Mouse (Mus musculus): Measurements from ENCODE around the gene Gm20219. TPM values are rescaled to one million over a fixed set of nuclear protein-coding genes. Genes with fewer than 3 reads are reported as not detected.

Gm20219 gene
- polyA plus RNA-seq, 1 experiment: 3.2 TPM

DNA sequence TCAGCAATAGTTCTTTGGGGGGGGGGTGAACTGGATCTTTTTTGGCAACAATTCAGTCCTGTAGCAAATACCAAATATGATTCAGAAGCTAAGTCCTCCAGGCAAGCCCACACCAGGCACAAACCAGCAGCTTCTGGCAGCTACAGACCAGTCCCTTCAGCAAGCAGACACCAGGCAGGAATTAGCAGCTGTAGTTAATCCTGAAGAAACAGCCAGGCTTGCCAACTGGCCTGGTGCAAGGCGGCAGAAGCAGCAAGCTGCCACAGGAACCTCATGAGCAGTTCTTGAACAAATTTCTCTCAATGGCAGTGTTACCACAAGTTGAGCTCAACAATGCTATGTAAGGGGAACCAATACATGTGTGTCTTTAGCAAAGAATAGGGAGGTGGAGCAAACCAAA is 31.4 kb downstream of the Gm20219 start:
- Histone ChIP-seq H3K27ac (ENCODE audit: insufficient read depth, low read length) (no peak overlapping the region), H3K4me3 (ENCODE audit: insufficient read depth, low read length) (no peak overlapping the region), H3K4me1 (ENCODE audit: control insufficient read depth, insufficient read depth, low read length) (no peaks in the 10 kb centered on the region)
- TF ChIP-seq POLR2A (IDR thresholded peaks at IDR 0.05; ENCODE audit: extremely low read depth, insufficient read depth, low read length) (no peak), CTCF (IDR thresholded peaks at IDR 0.05; ENCODE audit: extremely low read depth, insufficient read depth, low read length) (no peak)

DNA sequence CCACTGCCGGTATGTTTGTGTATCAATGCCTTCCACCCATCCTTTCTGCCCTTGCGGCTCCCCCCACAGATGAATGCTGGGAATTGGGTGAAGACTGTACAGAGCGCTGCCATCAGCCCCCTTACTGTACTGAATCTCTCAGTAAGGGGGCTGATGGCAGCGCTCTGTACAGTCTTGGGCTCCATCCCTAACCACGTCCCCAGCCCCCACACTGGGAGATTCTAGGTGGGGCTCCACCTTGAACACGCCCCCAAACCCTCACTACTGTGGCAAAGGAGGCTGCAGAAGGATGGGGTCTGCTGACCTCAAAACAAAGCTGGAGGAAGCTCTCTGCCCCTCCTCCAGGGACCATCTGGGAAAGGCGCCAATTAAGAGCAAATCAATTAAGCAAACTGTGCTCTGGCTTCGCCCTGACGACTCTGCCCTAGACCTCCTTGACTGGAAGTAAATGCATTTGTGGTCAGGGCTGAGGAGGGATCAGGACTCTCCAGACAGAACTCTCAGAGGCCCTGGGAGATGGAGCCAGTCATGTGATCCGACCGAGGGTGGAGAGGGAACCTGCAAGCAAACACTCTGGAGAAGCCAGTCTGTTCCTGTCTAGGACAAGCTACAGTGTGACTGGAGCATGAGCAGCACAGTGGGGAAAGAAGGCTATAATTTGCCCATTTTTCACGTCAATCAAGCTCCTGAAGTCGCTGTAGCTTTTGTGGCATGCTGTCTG is 38.3 kb downstream of the Gm20219 start:
- no peak overlapping the region for H3K27ac ChIP-seq (ENCODE audit: insufficient read depth, low read length)
- no peak overlapping the region for H3K4me3 ChIP-seq (ENCODE audit: insufficient read depth, low read length)
- TF ChIP-seq POLR2A (IDR thresholded peaks at IDR 0.05; ENCODE audit: extremely low read depth, insufficient read depth, low read length) (no peak), CTCF (IDR thresholded peaks at IDR 0.05; ENCODE audit: extremely low read depth, insufficient read depth, low read length) (no peak)
- no peaks in the 10 kb centered on the region for H3K4me1 ChIP-seq (ENCODE audit: control insufficient read depth, insufficient read depth, low read length)

- H3K4me1 ChIP-seq (ENCODE audit: control insufficient read depth, insufficient read depth, low read length): no peaks in the 10 kb centered on the region
- TF ChIP-seq CTCF (IDR thresholded peaks at IDR 0.05; ENCODE audit: extremely low read depth, insufficient read depth, low read length) (no peak), POLR2A (IDR thresholded peaks at IDR 0.05; ENCODE audit: extremely low read depth, insufficient read depth, low read length) (no peak)
- no peak overlapping the region for H3K4me3 ChIP-seq (ENCODE audit: insufficient read depth, low read length)
- H3K27ac ChIP-seq (ENCODE audit: insufficient read depth, low read length): no peak overlapping the region
Measured at GRCm38 (mm10) chr17:56514916-56515315, 39.3 kb downstream of the Gm20219 start.

DNA sequence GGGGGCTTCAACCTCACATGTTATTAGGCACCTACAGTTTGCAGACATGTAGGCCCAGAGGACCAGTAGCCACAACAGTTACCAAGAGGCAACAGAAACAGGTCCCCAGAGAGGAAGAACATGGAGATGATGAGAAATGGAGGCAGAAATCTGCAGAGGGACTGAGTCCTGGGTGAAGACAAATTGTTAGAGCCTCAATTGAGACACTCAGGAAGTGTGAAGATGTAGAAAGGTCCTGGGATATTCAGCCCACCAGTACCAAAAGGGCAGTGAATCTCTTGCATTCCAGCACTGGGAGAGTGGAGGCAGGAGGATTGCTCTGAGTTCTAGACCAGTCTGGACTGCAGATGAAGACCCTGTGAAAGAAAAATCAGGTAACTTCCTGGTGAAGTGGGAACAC is 39.9 kb downstream of the Gm20219 start:
- Histone ChIP-seq H3K4me1 (ENCODE audit: control insufficient read depth, insufficient read depth, low read length) (no peaks in the 10 kb centered on the region), H3K4me3 (ENCODE audit: insufficient read depth, low read length) (no peak overlapping the region), H3K27ac (ENCODE audit: insufficient read depth, low read length) (no peak overlapping the region)
- TF ChIP-seq POLR2A (IDR thresholded peaks at IDR 0.05; ENCODE audit: extremely low read depth, insufficient read depth, low read length) (no peak), CTCF (IDR thresholded peaks at IDR 0.05; ENCODE audit: extremely low read depth, insufficient read depth, low read length) (no peak)

DNA sequence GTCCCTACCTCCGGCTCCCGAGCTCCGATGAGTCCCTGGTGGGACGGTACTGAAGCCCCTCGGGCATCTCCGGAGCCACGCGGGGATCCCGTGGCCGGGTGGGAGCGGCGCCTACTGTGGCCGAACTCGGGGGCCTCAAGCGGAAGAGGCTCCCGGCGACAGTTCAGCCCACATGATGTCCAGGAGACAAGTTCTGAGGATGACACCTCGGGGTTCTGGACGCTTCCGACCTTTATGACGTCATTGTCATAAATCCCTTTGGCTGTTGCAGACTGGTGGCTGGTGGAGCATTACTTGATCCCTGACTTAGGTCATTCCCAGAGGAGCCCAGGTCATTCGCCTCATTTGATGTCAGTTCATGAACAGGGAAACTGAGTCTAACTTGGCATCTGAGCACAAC is 41.9 kb downstream of the Gm20219 start, which contains the start of gene Znrf4:
TSS of gene Znrf4 (minus strand) at position 122 of the 400 bp plus-strand sequence.
- H3K4me3 ChIP-seq (ENCODE audit: insufficient read depth, low read length): no peak within 1 kb of the TSS

DNA sequence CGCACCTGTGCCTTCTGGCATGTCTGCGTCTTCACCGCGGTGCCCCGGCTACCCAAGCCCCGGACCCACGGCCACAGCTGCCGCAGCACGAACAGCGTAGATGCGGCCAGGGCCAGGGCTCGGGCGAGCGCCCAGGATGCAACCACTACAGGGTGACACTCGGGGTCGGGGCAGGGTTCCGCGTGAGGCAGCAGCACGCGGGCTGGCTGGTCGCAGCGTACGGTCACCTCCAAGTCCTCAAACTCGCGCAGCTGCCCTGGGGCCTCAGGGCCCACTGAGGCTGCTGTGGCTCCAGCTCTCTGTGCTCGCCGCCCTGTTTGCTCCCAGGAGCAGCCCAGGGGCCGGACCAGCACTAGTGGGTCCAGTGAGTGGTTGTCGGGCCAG is 42.5 kb downstream of the Gm20219 start:
- Histone ChIP-seq H3K4me3 (ENCODE audit: insufficient read depth, low read length) (no peak overlapping the region), H3K27ac (ENCODE audit: insufficient read depth, low read length) (no peak overlapping the region), H3K4me1 (ENCODE audit: control insufficient read depth, insufficient read depth, low read length) (0 out of 2 replicates have a peak, but pooled peaks cover 1% of the 10 kb centered on the region)
- TF ChIP-seq CTCF (IDR thresholded peaks at IDR 0.05; ENCODE audit: extremely low read depth, insufficient read depth, low read length): no peak
- TF ChIP-seq POLR2A (IDR thresholded peaks at IDR 0.05; ENCODE audit: extremely low read depth, insufficient read depth, low read length): no peak

More for the DNA sequence above, 41.9 kb downstream of the Gm20219 start, which contains the start of gene Znrf4:
- TF ChIP-seq POLR2A (IDR thresholded peaks at IDR 0.05; ENCODE audit: extremely low read depth, insufficient read depth, low read length) (no peak), CTCF (IDR thresholded peaks at IDR 0.05; ENCODE audit: extremely low read depth, insufficient read depth, low read length) (no peak)
- Histone ChIP-seq H3K27ac (ENCODE audit: insufficient read depth, low read length) (no peak within 1 kb of the TSS), H3K4me1 (ENCODE audit: control insufficient read depth, insufficient read depth, low read length) (0 out of 2 replicates have a peak, but pooled peaks cover 1% of the 10 kb centered on the region)

- TF ChIP-seq POLR2A (IDR thresholded peaks at IDR 0.05; ENCODE audit: extremely low read depth, insufficient read depth, low read length): no peak
- TF ChIP-seq CTCF (IDR thresholded peaks at IDR 0.05; ENCODE audit: extremely low read depth, insufficient read depth, low read length): no peak
- no peak overlapping the region for H3K27ac ChIP-seq (ENCODE audit: insufficient read depth, low read length)
Measured at GRCm38 (mm10) chr17:56510970-56511706, 43.0 kb downstream of the Gm20219 start.

GRCm38 (mm10) chr17:56510473-56510969 is 43.7 kb downstream of the Gm20219 start:
- no peak for TF ChIP-seq CTCF (IDR thresholded peaks at IDR 0.05; ENCODE audit: extremely low read depth, insufficient read depth, low read length)
- TF ChIP-seq POLR2A (IDR thresholded peaks at IDR 0.05; ENCODE audit: extremely low read depth, insufficient read depth, low read length): no peak
- Histone ChIP-seq H3K27ac (ENCODE audit: insufficient read depth, low read length) (no peak overlapping the region), H3K4me3 (ENCODE audit: insufficient read depth, low read length) (no peak overlapping the region), H3K4me1 (ENCODE audit: control insufficient read depth, insufficient read depth, low read length) (0 out of 2 replicates have a peak, but pooled peaks cover 1% of the 10 kb centered on the region)

More at GRCm38 (mm10) chr17:56510970-56511706, 43.0 kb downstream of the Gm20219 start:
- Histone ChIP-seq H3K4me3 (ENCODE audit: insufficient read depth, low read length) (no peak overlapping the region), H3K4me1 (ENCODE audit: control insufficient read depth, insufficient read depth, low read length) (0 out of 2 replicates have a peak, but pooled peaks cover 1% of the 10 kb centered on the region)

GRCm38 (mm10) chr17:56509707-56510472 is 44.3 kb downstream of the Gm20219 start:
- no peak overlapping the region for H3K4me3 ChIP-seq (ENCODE audit: insufficient read depth, low read length)
- H3K4me1 ChIP-seq (ENCODE audit: control insufficient read depth, insufficient read depth, low read length): 0 out of 2 replicates have a peak, but pooled peaks cover 1% of the 10 kb centered on the region
- no peak overlapping the region for H3K27ac ChIP-seq (ENCODE audit: insufficient read depth, low read length)
- TF ChIP-seq POLR2A (IDR thresholded peaks at IDR 0.05; ENCODE audit: extremely low read depth, insufficient read depth, low read length): no peak
- no peak for TF ChIP-seq CTCF (IDR thresholded peaks at IDR 0.05; ENCODE audit: extremely low read depth, insufficient read depth, low read length)
